Mouse (Mus musculus) testis, adult 2 months (tissue): ENCODE data around the gene Ndrg2.

Source experiments
- CTCF ChIP-seq: fragments of 200-500 bp; IDR thresholded peaks from 2 replicates; pipeline ENCODE4 v1.5.1; 2012; ENCODE audit warnings: low read depth, mild to moderate bottlenecking, inconsistent platforms, low read length, moderate library complexity; ENCODE audit not compliant: control insufficient read depth, insufficient read depth, insufficient replicate concordance
- POLR2A ChIP-seq: fragments of 200-500 bp; IDR thresholded peaks from 2 replicates; pipeline ENCODE4 v1.6.1; 2012; ENCODE audit warnings: low read depth, mild to moderate bottlenecking, inconsistent platforms, low read length, moderate library complexity; ENCODE audit not compliant: control insufficient read depth

- no peak for TF ChIP-seq CTCF
- TF ChIP-seq POLR2A: no peak
Measured at GRCm38 (mm10) chr14:51943336-51943735, 29.4 kb upstream of the Ndrg2 start.
